Comparison of ENCODE assay signal across 20 mouse cellular contexts in the genomic region with DNA sequence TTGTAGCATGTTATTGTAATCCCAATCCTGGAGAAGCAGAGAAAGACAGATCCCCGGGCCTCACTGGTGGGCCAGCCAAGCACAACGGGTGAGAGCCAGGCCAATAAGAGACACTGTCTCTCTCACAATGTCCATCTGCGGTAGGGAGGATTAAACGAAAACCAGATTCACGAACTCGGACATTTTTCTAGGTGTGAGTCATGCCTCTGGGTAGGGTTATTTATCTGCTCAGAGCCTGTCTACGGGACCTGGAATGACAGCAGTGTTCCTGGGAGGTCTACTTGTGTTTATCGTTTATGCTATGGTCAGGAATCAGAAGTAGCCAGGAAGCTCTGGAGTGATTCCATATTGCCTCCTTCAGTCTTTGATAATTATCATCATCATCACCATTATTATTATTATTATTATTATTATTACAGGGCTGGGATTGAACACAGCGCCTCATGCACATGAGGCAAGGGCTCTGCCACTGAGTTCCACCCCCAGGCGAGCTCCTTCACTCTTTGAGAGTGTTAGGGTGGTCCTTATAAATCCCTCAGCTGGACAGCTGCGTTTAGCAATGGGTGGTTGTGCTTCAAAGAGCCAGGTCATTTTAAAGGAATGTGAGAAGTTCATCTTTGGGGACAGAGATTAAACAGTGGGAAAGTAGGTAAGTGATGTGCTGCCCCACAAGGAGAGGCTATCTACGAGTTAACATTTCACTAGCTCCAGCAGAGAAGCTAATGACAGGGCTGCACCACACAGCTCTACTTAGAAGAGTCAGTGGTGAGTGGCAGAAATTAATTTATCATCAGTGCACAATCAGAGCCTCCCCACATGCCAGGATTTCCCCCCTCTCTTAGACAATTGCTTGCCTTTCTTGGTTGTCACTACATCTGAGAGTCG.
DNase-seq lines count a peak whose midpoint lies in the region; ATAC-seq and TF ChIP-seq lines count a peak whose summit lies in the region.
"Had no signal": no experiment of that assay in that cellular context is flagged by ENCODE, and none has a peak within 500 bp of the region (broad histone marks: within the 10 kb centered on the region; RNA-seq: fewer than 3 reads in every experiment).

No protein-coding gene starts in this region.

- H3K4me2 ChIP-seq in heart, embryonic 16.5 days (ENCODE audit: low read depth, low read length), result no peak overlapping the region
- no peak overlapping the region for H3K4me2 ChIP-seq in heart, embryonic 12.5 days
- no peak overlapping the region for H3K4me2 ChIP-seq in stomach, embryonic 16.5 days (ENCODE audit: low read depth, low read length)
- H3K4me2 ChIP-seq: liver, embryonic 11.5 days; midbrain, embryonic 11.5 days had no signal

- no peaks in the 10 kb centered on the region for H3K9me3 ChIP-seq in heart, embryonic 16.5 days (replicated peaks; ENCODE audit: control insufficient read depth, low read length)
- no peaks in the 10 kb centered on the region for H3K9me3 ChIP-seq in heart, embryonic 12.5 days (replicated peaks)
- H3K9me3 ChIP-seq in stomach, embryonic 16.5 days (replicated peaks; ENCODE audit: control insufficient read depth, low read length), result no peaks in the 10 kb centered on the region
- H3K9me3 ChIP-seq: limb, embryonic 10.5 days had no signal

- H3K4me3 ChIP-seq in heart, embryonic 16.5 days (ENCODE audit: low read length), result no peak overlapping the region
- no peak overlapping the region for H3K4me3 ChIP-seq in heart, embryonic 12.5 days
- H3K4me3 ChIP-seq in stomach, embryonic 16.5 days (replicated peaks; ENCODE audit: low read length), result no peak overlapping the region
- H3K4me3 ChIP-seq: limb, embryonic 10.5 days had no signal

- ATAC-seq in heart, embryonic 16.5 days (replicated peaks; ENCODE audit: extremely low read depth, insufficient read depth, low FRiP score), result peak; percentile 32; the same call in 1 of the 2 replicates
- no peak for ATAC-seq in heart, embryonic 12.5 days (ENCODE audit: insufficient number of reproducible peaks, low FRiP score)
- ATAC-seq in Patski, result peak; percentile 94
- ATAC-seq in stomach, embryonic 16.5 days (ENCODE audit: insufficient read depth, low FRiP score), result peak; percentile 62; the same call in 1 of the 2 replicates
- ATAC-seq: hindbrain, postnatal 0 days had no signal

- H3K36me3 ChIP-seq in heart, embryonic 16.5 days (ENCODE audit: control insufficient read depth, insufficient read depth), result no peaks in the 10 kb centered on the region
- no peaks in the 10 kb centered on the region for H3K36me3 ChIP-seq in heart, embryonic 12.5 days
- H3K36me3 ChIP-seq in stomach, embryonic 16.5 days (ENCODE audit: control insufficient read depth, insufficient read depth, low read length), result no peaks in the 10 kb centered on the region
- H3K36me3 ChIP-seq: limb, embryonic 10.5 days had no signal

- H3K27ac ChIP-seq in heart, embryonic 16.5 days (ENCODE audit: low read length), result no peak overlapping the region
- no peak overlapping the region for H3K27ac ChIP-seq in heart, embryonic 12.5 days (ENCODE audit: poor library complexity, severe bottlenecking)
- H3K27ac ChIP-seq in stomach, embryonic 16.5 days (ENCODE audit: low read length), result peak overlapping the region; percentile 1; the same call in 1 of the 2 replicates
- H3K27ac ChIP-seq: hindbrain, postnatal 0 days; limb, embryonic 10.5 days; macrophage had no signal

- DNase-seq in adrenal gland, adult (ENCODE audit: inconsistent age in 2 of 2, low spot score in 1 of 2), result peak; percentile 11 to 42
- no peak for DNase-seq in adrenal gland, adult 18-20 months (ENCODE audit: low spot score in 2 of 2)
- DNase-seq in Patski (ENCODE audit: low read depth, low spot score), result peak; percentile 89
- no peak for DNase-seq in lung, postnatal 4 days
- no peak for DNase-seq in left cerebral cortex, adult 18-20 months (ENCODE audit: low spot score in 2 of 2)
- DNase-seq: cerebellum, postnatal 10 days; embryo, embryonic 11 days; gastrocnemius, postnatal 10 days; heart, postnatal 4 days; kidney, adult 9 months; lung, adult 2 months; right cerebral cortex, adult 18-20 months had no signal

- CTCF ChIA-PET in Patski (lab: Charles Lee), result no interaction called here

- no peaks in the 10 kb centered on the region for H3K27me3 ChIP-seq in heart, embryonic 16.5 days (ENCODE audit: control insufficient read depth, insufficient read depth, low read length)
- H3K27me3 ChIP-seq in heart, embryonic 12.5 days (replicated peaks), result peaks cover 15% of the 10 kb centered on the region; the same call in 1 of the 2 replicates
- H3K27me3 ChIP-seq in Patski, result no peaks in the 10 kb centered on the region
- no peaks in the 10 kb centered on the region for H3K27me3 ChIP-seq in stomach, embryonic 16.5 days (ENCODE audit: control insufficient read depth, insufficient read depth, low read length)

- H3K9ac ChIP-seq in heart, embryonic 16.5 days (ENCODE audit: low read length), result no peak overlapping the region
- no peak overlapping the region for H3K9ac ChIP-seq in heart, embryonic 12.5 days
- no peak overlapping the region for H3K9ac ChIP-seq in stomach, embryonic 16.5 days (ENCODE audit: low read length)

- in situ Hi-C loops in Patski (cut with MboI; ENCODE audit: low pct_unique_long_range_greater_than_20kb), result loop anchor here (5.0 kb wide), 2 partner anchors 110 to 575 kb away; no protein-coding TSS in a partner anchor

- POLR2A ChIA-PET in Patski (lab: Charles Lee), result interaction anchor here (0.8 to 1.3 kb wide), 2 partner anchors 50 to 129 kb away, joined by 3 to 5 read pairs; no protein-coding TSS in a partner anchor

- TF ChIP-seq CTCF in Patski (IDR thresholded peaks at IDR 0.05), result no peak

- 41% methylated on average over 13 of the region's 13 CpGs for WGBS in heart, embryonic 16.5 days
- WGBS in heart, embryonic 12.5 days, result 28% methylated on average over 13 of the region's 13 CpGs
- WGBS in stomach, embryonic 16.5 days, result 34% methylated on average over 13 of the region's 13 CpGs

- H3K4me1 ChIP-seq in heart, embryonic 16.5 days (ENCODE audit: control insufficient read depth, insufficient read depth, low read length), result peaks cover 6% of the 10 kb centered on the region; the same call in 1 of the 2 replicates
- H3K4me1 ChIP-seq in heart, embryonic 12.5 days (replicated peaks), result peaks cover 37% of the 10 kb centered on the region
- no peaks in the 10 kb centered on the region for H3K4me1 ChIP-seq in stomach, embryonic 16.5 days (ENCODE audit: control insufficient read depth, insufficient read depth, low read length)

Comparison
In these comparisons a context has a peak if more than half of its experiments do, and no peak if none do; other contexts are left out.
1. DNase-seq: peak in adrenal gland, adult (2 of 2) and Patski (single experiment); none in adrenal gland, adult 18-20 months (0 of 2), lung, postnatal 4 days (0 of 2) and left cerebral cortex, adult 18-20 months (0 of 2).